Mouse (Mus musculus) spleen, adult 18-20 months (tissue): ENCODE data around the gene Fgfr2.

ENCODE experiments used
- DNase-seq, 2 experiments: peaks; one replicate each; pipeline ENCODE4 v3.0.0; 2022; ENCODE audit warnings: mixed read lengths in 2 of 2

The Fgfr2 gene

DNA sequence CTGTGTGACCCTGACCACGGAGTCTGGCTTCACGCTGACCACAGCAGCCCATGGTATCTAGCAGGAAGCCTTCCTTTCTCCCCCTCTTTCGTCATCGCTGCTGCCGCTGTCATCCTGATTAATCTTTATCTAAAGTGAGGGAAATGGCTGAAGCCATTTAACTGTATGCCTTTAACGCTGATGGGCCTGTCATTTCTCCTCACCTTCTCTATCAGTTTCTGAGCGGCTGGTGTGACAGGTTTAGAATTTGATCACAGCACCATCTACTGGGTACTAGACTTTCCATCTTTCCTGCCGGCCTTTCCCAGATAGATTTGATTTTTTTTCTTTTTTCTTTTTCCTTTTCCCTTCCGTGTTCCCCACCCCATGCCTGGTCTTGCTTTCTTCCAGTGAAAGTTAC, 1376.4 kb downstream of the Fgfr2 start:
- DNase-seq: no peak

- DNase-seq: no peak
These were observed 1380.0 kb downstream of the Fgfr2 start for GRCm38 (mm10) chr7:131743193-131743592.

DNA sequence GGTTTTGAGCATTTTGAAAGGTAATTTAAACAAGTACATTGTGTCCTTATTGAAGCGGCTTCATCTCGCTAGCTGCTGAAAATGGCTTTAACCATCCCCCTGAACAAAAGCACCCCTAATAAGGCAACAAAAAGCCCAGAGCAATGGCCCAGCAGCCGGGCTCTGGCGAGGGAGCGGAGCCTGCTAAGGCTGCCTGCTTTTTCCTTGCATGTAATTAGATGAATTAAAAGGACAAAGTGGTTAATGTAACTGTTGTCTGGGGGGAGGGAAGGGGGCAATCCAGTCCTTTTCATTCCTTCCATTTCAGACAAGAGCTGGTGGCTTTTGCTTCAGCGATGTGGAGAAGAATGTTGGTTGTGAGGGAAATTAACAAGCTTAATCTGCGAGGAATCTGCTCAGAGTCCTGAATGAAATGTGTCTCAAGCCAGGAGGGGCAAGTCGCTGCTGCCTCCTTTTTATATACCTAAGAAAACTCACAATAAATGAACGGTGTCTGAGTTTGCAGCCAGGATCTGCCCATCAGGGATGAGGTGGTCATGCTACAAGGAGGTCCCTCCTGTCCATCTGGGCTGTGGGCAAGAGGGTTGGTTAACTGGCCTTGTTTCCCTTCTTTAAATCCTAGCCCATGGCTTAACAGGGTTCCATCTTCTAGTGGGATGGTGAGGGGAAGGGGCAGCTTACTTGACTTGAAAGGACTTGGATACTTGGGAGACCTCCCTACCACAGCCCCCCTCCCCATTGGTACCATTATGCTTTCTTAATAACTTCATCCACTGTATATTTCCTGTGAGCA, 1400.2 kb downstream of the Fgfr2 start:
- DNase-seq: no peak

DNA sequence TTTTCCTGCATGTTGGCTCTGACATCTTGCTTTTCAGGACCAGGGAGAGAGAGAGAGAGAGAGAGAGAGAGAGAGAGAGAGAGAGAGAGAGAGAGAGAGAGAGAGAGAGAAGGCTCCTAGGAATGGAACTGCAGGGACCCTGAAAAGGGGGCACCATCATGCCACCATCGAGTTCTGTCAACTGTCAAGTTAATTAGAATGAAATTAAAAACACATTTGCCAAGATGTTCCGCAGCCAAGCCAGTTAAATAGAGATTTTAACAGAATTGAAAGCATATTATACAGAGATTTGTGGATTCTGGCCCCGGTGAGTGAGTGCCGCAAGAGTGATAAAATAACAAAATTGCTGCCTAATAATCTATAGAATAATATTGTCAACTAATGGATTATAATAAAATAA, 1400.8 kb downstream of the Fgfr2 start:
- DNase-seq: no peak

DNA sequence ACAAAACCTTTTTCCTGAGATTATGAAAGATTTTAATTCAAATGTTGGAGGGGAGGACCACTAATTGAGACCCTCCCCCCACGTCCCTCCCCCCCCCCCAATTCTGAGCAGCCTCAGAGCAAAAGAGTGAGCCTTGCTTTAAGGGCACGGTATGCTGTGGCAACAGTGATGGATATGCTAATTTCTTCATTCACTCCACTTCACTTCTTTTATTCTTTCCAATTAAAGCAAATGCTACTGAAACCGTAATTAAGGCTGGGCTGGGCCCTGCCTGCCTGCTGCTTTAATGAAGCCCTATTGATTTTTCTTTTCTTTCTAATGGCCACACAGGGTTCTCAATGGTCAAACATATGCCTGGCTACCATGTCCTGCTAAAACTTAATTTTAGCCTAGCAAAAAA, 1404.9 kb downstream of the Fgfr2 start:
- DNase-seq: no peak

DNA sequence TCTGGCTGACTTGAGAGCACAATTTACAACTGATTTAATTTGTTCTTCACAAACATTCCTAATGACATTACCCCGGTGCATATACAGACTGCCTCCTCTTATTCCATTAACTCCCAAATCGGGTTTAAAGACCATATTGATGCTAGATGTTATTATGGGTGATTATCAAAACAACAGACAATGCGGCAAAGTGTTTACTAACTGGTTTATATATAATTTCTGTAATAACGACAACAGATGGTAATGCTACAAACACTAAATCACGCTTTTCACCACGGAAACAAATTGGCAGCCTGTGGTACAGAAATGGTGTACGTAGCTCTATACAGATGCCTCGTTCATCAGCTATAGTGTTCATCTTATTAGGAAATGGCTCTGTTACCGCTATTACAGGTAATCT, 1410.1 kb downstream of the Fgfr2 start:
- no peak for DNase-seq

DNA sequence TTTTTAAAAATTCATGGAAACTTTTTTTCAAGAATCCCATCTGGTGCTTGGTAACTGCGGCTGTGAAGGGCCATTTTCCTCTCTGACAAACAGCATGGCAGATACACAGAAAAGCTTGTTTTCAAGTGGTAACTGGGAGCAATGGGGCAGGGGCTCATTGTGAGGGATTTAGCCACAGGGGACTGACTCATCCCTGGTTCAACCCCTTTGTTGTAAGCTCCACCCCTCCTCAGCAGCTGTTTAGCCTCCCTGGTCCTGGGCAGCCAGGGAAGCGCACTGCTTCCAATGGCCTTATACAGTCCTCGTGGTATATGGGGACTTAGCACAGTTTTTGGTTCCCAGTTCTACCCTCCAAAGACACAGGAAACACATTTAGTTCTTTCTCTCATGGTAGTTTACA, 1426.3 kb downstream of the Fgfr2 start:
- no peak for DNase-seq

GRCm38 (mm10) chr7:131687324-131687723, 1435.8 kb downstream of the Fgfr2 start:
- DNase-seq: no peak

DNA sequence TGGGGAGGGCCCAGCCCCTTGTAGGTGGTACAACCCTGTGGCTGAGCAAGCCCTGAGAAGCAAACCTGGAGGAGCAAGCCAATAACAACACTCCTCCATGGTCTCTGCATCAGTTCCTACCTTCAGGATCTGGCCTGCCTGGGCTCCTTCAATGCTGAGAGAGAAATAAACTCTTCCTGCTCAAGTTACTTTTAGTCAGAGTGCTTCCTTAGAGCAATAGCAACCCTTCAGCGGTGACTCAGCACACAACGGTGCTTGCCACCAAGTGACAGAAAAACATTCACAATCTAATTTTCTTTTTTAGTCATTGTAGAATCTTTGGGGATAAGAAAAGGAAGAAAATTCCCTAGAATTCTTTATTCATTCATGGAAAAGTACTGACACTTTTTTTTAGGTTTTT, 1446.0 kb downstream of the Fgfr2 start:
- no peak for DNase-seq

DNA sequence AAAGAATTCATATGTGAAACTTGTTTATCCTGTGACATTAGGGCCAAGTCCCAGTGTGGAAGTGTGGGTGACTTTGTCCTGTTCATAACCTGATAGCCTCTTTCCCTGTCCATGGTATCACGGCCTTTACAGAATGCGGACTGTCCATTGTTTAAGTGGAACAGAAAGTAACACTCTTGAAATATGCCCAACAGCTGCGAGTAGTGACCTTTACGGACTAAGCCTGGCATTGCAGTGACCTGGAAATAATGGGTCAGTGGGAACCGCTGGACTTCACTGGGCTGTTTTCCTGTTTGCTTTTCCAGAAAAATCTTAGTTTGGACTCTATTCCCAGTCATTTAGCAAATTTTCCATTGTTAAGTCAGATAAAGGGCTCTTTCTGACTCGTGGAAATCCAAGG, 1452.6 kb downstream of the Fgfr2 start:
- no peak for DNase-seq

- DNase-seq: no peak
These were observed 1453.8 kb downstream of the Fgfr2 start for GRCm38 (mm10) chr7:131669326-131669725.

DNA sequence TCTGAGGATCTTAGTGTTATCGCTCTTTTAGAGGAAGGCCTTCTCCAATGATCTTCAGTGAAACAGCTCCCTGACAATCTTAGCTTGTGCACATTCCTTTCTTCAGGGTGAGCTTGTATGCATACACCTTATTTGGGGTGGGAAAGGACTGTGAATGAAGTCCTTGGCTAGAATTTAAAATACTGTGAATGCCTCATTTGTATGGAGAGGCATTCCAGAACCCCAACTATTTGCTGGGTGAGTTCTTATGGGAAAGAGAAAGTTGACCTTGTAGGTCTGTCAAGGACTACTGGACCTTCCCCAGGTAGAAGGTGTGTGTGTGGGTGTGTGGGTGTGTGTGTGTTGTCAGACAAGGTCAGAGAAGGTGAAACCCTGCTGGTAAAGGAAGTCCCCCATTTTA, 1462.4 kb downstream of the Fgfr2 start:
- DNase-seq: no peak

DNA sequence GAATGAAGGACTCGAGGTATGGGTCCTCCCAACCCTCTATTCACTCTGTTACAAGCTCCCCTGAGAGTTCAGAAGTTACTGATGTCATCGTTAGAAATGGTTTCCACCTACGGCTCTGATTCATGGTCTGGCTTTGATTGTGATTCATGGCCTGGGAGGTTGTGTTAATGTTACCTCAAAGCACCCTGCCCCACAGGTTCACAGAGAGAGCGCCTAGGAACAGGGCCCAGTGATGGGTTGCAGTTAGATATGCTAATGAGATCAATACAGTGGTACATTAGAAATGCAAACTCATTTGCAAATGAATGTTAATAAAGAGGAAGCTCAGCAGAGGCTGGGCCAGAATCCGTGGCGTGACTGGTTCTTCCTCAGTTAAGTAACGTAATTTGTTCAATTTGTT, 1467.1 kb downstream of the Fgfr2 start:
- no peak for DNase-seq

- DNase-seq: no peak
These were observed 1469.7 kb downstream of the Fgfr2 start for GRCm38 (mm10) chr7:131653416-131653815.

DNA sequence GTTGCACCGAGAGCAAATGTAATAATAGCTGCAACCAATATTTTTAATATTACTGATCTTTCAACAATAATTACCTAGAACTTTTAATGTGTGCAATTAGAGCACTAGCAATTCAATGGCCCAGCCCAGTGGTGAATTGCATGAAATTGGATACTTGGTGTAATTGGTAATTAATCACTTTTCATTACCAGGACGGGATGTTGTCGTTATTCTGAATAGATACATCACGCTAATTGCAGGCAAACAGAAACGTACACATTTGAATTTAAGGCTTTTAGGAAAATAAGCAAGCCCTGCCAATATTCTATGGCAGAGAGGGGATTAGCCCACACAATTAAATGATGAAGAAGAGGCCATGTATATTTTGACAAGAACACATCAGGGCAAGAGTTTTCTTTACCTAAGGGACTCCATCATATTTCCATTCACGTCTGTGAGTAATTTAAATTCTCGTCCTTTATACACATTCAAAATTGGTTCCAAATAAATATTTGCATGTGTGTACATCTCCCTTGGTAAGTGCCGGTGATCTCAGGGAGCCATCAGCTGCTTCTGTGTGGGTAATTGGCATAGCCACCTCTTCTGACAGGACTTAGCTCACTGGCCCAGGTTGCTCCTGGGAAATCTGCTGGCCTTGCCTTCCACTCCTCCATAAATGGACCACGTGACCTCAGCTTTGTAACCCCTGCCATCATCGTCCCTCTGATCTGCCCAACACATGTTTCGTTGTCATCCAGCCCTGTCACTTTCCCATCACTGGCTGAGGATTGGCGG, 1471.0 kb downstream of the Fgfr2 start:
- DNase-seq: no peak

DNA sequence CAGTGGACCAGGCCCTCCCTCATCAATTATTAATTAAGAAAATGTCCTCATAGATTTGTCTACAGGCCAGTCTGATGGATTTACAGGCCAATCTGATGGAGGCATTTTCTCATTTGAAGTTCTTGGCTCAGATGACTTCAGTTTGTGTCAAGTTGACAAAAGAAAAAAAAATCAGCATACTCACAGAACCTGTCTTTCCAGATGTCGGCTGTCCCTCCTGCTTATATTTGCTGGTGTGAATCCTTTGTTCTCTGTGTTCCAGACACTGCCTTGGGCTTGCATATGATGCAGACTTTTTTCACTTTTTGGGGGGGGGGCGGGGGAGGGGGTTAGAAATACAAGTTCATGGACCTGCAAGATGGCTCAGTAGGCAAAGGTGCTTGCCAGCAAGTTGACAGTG, 1472.9 kb downstream of the Fgfr2 start:
- no peak for DNase-seq

DNA sequence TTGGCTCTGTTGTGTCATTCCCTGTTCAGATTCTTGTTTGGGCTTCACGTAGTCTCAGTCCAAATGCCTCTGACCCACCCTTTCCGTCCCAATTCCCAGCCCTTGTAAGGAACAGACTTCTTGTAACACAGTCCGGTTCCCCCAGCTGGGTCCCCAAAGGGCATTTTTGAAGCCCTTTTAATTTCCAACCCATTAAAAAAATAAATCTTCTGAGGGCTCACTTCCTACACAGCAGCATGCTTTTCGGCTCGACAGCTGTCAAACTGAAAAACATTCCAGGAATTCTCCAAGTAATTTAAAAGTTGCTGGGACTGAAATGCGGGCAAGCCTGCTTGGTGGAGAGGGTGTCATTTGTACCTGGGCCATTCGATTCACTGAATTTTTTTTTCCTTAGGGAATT, 1474.9 kb downstream of the Fgfr2 start:
- no peak for DNase-seq

GRCm38 (mm10) chr7:131647583-131647982, 1475.6 kb downstream of the Fgfr2 start:
- DNase-seq: no peak

DNA sequence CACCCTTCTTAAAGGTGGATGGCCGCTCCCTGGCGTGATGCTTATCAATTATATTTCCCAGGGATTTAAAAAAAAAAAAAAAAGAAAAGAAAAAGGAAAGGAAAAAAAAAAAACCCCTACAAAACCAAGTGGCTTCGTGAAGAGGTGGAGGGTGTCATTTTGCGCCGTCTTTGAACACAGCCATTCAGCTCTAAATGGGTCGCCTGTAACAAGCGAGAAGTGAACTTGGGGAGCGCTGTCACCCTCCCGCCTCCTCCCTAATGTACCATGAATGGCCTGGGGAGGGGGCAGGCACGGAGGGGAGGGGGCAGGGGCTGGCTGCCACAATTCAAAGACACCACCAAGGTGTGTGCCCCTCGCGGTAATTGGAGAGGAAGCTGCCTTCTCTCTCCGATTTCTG, 1478.6 kb downstream of the Fgfr2 start:
- no peak for DNase-seq

GRCm38 (mm10) chr7:131644051-131644450, 1479.1 kb downstream of the Fgfr2 start:
- DNase-seq: no peak

GRCm38 (mm10) chr7:131643341-131643840, 1479.8 kb downstream of the Fgfr2 start:
- no peak for DNase-seq

GRCm38 (mm10) chr7:131629562-131629961, 1493.6 kb downstream of the Fgfr2 start:
- no peak for DNase-seq

DNA sequence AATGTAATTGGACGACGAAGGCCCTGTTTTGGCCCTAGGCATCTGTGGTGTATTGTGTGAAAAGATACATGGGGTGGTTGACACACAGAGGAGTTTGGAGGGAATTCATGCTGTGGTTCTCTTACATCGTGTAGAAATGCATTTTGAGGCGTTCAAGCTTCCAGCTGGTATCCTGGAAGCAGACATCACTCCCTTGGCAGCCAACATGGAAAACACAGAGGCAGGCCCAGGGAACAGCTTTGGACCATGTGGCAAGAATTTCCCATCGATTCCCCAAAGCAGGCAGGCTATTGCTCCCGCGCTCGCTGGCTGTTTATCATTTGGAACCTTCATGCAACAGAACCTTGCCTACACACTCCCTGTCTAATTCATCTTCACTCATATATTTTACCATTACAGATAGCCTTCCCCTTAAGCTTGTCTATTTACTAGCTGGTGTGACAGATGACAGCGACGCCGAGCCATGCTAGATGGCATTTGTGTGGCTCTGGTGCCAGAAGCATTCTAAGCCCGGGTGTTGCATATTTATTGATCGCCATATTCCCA, 1494.2 kb downstream of the Fgfr2 start:
- DNase-seq: no peak

GRCm38 (mm10) chr7:131628356-131628755, 1494.8 kb downstream of the Fgfr2 start:
- no peak for DNase-seq
